Mouse (Mus musculus) small intestine, adult 2 months (tissue): ENCODE measurements around the gene Scmh1.

Experiments
- CTCF ChIP-seq: fragments of 200-500 bp; IDR thresholded peaks from 2 replicates; pipeline ENCODE4 v1.5.1; 2012; ENCODE audit warnings: low read depth, mild to moderate bottlenecking, control low read depth, inconsistent platforms, low read length, moderate library complexity, mixed read lengths; ENCODE audit not compliant: insufficient replicate concordance, insufficient read length; ENCODE audit errors: extremely low read depth
- POLR2A ChIP-seq: fragments of 200-500 bp; IDR thresholded peaks from 2 replicates; pipeline ENCODE4 v1.6.1; 2012; ENCODE audit warnings: low read depth, mild to moderate bottlenecking, control low read depth, inconsistent platforms, low read length, moderate library complexity

DNA sequence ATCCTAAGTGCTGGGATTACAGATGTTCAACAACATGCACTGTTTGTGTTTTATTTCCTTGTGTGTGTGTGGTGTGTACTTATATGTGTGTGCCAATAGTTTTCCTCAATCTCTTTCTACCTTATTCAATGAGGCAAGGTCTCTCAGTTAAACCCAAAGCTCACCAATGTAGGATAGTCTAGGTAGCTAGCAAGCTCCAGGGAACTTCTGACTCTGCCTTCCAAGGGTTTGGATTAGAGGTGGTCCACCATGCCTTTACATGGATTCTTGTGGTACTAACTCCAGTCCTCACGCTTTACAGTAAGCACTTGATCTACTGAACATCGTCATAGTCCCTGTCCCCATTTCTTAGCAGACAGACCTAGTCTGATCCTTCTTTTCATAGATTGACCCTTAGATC is 109.3 kb downstream of the Scmh1 start:
- TF ChIP-seq CTCF (no peak), POLR2A (no peak)
